Mouse (Mus musculus): ENCODE data around the gene Meis1.
A peak's percentile ranks its signal among the peaks of the same experiment; 100 is the strongest.

Meis1 gene

DNA sequence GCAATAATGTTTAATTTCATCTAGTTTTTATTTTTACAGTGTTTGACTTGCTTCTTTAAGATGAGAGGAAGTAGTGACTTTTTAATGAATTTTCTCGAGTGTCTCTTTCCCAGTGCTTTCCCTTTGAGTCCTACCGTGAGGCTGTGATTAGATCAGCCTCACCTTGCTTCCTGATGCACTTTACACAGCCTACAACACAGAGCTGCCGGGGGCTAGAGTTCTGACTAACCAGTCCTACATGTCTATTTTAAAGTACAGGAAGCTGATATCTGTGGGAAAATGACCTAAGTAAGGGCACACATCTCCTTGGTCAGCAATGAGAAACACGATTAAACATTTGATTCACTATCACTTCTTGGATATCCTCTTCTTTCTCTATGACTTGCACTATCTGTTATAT, 119.9 kb downstream of the Meis1 start:
- DNase-seq: no peak

DNA sequence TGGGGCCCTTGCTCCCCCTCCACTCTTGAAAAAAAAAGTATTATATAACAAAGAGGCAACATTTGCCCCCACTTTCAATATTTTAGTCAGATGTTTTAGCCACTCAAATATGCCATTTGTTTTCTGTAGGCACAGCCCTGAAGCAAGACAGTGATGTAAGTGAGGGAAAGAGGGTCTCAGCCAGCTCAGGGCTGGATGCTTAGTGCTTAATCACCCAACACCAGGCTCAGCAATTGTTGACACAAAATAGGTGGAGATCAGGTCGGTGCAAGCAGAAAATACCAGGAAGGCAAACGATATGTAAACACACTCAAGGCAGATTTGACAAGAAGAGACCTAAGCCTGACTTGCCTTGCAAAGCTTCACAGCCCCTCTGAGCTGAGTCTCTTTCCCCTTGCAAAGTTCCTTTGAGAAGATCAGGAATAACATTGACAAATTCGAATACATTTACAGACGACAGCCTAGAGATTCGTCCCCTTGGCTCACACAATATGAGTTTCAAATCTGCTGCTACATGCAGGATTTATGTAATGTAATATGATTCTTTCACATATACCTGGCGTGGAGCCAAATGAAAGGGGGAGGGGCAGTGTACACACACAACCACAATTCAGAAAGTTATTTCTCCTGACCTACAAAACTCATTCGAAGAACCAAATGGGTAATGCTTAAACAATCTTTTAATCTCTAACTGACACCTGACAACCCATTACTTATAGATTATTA, 120.7 kb downstream of the Meis1 start:
- DNase-seq: peak in 1 of 2 experiments; percentile 43

DNA sequence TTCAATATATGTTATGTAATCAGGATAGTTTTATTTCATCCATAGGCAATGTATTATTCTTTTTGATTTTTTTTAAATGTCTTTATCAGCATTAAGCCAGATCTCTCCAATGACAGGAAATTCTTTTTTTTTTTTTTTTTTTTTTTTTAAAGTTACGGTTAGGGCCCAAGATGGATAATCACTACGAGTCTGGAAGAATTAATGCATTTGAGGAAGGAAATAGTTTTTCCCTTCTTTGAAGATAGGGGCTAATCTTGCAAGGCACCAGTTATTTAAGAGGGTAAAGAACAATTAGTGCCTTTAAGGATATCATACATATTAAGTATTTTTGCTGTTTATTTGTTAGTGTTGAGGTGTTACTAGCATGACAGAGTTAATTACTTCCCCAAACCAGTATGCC, 121.5 kb downstream of the Meis1 start:
- no peak for DNase-seq

DNA sequence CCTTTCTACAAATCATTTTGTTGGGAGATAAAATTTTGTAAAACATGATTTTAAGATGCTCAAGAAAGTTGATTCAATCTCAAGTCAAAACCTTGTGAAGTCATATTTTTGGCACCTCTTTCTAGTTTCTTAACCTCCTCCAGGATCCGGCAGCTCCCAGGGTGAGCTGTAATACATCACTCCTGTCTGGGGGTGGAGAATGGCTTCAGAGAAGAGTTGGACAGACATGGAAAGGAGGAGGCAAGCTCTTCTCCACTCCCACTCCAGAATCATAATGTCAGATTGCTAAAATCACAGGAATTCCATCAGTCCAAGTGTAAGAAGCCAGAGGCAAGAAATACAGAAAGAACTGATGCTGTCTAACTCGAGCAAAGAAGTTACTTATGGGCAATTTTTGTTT, 126.3 kb downstream of the Meis1 start:
- DNase-seq: peak; percentile 30 to 41

DNA sequence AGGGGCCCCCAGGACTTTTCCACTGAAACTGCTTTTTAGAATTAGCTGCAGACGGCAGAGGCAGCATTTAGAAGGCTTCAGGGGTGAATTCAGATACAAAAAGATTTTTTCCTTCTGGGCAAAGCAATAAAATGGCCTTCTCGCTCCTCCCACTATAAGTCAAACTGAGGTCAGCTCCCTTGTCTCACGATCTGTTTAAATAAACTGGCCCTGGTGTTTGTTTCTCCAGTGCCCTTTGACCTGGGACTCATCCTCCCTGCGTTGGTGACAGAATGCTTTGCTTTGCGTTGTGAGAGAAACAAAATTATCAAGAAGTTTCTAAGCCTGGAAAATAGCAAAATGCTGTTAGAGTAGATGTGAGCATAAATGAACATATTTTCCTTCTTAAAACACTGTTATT, 129.6 kb downstream of the Meis1 start:
- peak in 1 of 2 experiments; percentile 44 for DNase-seq

DNA sequence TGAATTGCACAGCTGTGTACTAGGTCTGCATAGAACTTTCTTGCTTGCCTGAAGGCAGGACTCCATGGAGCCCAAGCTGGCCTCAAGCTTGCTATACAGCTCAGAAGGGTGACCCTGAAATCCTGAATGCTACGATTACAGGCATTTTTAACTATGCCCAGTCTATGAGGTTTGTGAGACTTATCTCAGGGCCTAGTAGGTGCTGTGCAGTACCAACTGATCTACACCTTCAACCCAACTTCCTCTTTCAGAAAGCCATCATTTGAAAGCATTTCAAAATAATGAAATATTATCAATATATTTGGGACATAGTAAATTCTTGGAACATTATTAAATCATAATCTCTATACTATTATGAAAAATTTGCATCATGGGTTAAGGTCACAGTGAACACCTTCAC, 130.1 kb downstream of the Meis1 start:
- DNase-seq: no peak

DNA sequence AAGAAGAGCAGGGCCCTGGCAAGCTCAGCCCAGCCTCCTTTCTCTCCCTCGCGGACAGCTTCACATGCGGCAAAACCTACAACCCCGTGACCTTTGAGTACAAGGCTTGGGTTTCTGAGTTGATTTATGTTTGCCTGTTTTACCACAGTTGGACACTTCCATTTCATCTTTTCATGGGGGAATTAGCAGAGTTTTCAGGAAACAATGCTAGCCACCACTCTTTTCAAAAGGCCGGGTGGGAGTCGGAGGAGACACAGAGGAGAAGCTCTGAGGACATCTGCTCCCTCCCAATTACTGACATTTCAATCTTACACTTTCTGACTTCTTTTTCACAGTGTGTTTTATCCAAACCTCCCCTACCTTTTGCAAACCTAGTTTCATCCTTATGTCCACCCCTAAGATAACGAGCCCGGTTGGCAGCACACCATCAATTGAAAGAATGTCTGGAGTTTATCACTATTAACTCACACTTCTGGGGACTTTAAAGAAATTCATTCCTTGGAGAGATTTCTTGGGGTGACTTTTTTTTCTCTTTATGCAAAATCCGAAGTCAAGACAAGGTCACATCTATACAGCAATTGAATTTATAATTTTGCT, 133.0 kb downstream of the Meis1 start:
- no peak for DNase-seq

DNA sequence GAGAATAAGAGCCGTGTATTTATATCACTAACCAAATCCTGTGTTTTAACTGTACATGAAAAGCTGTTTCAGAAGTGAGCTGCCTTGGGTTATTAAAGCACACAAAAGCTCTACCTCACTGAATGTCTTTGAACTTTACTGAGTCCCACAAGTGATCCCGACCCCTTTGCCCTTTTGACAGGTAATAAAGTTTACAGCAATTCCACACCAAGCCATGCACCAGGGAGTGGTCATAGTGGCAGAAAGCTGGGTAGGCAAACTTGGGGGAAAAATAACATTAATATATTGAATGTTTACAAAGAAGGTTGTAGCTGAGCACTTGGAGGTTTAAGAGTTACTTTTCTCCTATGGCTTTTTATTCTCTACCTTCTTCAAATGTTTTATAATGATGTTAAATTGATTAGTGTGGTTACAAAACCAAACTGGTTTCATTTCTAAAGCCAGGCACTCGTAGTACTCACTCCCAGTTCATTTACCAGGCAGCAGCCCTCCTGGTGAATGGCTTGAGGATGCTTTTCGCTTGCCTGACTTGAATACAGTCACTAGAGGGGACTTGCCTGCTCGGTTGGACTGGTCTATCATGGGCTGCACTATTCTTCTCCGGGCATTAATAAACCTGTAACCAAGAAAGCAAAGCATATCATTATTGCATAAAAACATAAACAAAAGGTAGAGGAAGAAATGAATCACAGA, 133.6 kb downstream of the Meis1 start:
- no peak for DNase-seq

DNA sequence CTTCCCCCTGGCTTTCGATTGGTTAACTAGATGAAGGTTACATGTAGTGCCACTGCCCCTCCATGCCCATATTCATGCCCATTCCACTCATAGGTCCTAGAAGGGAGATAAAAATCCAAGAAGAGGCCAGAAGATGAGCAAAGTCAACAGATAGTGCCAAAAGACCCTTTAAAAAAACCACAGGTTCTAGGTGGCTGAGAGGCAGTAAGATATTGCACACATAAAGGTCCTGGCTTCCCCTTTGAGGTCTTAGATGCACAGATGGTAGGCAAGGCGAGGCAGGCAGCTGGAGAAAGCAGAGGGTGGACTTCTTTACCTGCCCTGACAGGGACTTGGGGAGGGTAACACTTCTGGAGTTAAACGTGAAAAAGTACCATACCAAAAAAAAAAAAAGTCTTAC, 134.8 kb downstream of the Meis1 start:
- no peak for DNase-seq

DNA sequence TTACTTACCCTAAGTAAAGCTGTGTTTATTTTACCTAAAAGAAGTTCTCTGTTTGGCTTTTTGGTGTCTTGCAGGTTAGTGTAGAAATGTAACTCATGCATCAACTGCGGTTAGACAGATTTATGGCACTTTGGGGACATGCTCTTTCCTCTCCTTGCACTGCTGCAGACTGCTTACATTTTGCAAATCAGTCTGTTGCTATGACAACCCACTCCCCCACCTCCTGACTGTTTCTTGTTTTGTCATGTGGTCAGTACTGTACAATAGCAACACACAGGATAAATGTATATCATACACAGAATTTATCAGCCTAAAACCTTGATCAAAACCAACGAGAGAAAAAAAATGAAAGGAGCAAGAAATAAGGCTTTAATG, 135.3 kb downstream of the Meis1 start:
- no peak for DNase-seq

DNA sequence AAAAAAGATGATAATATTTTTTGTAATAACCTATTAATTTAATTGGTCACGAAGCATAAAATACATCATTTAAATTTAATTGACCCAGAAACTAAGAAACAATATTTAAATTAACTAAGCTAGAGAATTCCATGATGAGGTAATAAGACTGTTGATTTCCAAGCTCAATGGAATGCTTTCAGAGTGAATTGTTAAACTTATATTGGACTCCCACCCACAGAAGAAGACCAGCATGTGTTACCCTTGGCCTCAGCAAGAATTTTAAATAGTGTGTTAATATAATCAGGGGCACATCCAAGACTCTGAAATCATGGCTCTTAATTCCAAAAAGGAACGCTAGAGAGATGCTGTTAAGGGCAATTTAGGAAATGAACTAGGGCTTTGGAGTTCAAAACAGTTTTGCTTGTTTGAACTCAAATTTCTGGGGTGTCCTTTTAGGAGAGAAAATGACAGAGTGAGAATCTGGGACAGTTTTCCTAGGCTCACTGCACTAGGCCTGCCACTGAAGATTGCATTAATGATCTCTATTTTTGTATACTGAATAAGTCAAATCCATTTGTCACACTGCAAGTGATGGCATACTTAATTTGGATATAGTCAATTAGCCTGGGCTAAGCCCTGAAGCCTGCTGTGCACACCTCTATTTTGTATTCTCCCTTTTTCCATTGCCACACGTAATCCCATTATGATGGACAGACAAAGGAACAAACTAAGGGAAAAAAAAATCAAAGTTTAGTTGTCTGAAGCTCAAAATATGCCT, 135.9 kb downstream of the Meis1 start:
- no peak for DNase-seq

DNA sequence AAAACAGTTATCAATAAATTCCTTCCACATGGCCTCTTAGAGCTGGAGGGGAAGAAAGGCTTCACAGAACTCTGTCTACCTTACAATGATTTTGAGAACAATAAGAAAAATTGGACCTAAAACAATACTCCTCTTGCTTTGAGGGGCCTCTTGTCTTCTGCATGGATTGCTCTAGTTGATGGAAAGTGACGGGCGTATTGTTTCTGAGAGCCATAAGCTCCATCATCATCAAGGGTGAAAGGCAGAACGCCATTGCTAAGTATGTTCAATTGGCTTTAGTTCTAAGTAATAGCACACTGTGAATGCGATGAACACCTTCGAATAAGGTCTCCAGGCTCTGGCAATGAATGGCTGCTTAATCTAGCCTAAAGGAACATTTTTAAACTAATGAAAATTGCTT, 136.5 kb downstream of the Meis1 start:
- no peak for DNase-seq

DNA sequence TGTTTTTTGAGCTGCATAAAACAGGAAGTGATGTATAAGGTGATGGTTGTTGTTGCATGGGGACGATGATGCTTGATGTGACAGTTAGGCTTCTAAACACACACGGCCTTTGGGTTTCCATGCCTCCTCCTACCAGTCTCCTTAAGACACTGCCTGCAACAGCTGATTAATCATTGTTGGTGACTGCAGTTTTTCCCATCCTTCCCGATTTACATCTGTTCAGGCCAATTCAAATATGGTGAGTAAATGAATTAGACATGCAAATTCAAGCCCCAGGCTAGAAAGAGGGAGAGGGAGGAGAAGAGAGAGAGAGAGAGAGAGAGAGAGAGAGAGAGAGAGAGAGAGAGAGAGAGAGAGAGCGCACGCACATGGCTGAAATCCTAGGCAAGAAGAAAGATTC, 138.0 kb downstream of the Meis1 start:
- no peak for DNase-seq

DNA sequence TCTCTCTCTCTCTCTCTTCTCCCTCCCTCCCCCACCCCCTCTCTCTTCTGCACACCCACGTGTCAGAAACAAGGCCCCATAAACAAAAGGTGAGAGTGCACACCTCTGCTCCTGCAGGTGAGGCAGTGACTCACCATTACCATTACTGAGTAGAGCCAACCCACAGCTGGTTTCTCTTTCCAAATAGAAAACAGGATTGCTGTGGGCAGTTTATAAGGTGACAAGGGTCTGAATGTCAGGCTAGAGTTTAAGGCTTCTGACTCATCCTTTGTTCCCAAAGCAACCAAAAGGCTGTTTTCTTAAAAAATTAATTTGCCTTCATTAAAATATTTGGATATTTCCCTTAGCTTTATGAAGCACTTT, 139.3 kb downstream of the Meis1 start:
- DNase-seq: no peak

DNA sequence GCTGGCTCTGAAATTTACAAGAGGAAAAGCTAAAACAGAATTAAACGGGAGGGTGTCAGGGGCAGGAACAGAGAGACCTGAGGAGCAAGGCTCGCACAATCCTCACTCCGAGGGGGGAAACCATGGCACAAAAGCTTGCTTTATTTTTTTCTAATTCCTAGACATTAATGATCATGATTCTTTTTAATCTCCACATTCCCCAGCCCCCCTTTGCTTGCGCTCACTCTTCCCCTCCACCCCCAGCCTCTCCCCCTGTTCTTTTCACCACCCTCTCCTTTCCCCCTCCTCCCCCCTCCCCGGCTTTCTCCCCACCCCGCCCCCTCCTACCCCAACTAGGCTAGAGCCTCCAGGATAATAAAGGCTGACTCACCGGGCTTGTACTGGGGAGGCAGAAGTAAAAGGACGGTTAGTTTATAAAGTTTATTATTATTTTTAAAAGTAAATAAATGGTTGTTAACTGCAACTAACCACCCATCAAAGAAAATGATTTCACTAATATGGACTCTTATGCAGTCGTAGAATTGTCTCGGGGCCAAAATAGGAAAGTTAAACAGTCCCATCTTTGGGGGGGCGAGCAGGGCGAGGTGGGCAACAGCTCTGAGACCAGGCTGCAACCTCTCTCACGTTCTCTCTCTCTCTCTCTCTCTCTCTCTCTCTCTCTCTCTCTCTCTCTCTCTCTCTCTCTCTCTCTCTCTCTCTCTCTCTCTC, 139.9 kb downstream of the Meis1 start:
- DNase-seq: no peak

DNA sequence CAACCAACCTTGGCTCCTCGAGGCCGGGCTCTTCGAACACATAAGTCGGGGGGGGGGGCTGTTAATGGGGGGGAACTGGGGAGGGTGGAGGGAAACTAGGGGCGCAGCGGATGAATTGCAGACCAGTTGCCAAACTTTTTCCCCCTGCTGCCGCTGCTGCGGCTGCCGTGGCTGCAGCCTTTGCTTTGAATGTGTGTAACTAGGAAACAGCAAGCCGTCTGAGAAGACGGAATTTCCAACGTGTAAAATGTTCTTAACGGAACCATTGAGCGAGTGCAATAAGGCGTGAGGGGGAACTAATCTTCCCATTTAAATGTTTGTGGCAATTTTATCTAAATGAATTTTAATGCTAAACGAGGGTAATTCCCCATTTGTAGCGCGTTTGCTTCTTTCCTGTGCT, 140.8 kb downstream of the Meis1 start:
- no peak for DNase-seq

DNA sequence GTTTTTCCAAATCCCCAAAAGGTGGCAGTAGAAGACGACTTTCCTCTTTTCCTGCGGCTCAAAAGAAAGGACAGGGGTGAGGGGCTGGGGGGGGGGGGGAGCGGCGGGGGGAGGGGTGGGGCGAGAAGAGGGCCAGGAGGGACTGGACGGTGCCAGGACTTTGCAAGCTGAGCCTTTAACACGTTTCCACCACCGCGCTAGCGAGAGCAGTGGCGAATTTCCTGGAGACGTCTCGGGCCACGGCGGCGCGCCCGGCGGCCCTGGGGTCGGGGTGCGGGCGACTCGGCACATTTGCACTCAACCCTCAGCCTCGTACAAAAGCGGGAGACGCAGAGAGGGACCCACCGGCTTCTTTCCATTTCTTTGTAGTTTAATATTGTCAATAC, 141.2 kb downstream of the Meis1 start:
- DNase-seq: peak; percentile 53 to 68

DNA sequence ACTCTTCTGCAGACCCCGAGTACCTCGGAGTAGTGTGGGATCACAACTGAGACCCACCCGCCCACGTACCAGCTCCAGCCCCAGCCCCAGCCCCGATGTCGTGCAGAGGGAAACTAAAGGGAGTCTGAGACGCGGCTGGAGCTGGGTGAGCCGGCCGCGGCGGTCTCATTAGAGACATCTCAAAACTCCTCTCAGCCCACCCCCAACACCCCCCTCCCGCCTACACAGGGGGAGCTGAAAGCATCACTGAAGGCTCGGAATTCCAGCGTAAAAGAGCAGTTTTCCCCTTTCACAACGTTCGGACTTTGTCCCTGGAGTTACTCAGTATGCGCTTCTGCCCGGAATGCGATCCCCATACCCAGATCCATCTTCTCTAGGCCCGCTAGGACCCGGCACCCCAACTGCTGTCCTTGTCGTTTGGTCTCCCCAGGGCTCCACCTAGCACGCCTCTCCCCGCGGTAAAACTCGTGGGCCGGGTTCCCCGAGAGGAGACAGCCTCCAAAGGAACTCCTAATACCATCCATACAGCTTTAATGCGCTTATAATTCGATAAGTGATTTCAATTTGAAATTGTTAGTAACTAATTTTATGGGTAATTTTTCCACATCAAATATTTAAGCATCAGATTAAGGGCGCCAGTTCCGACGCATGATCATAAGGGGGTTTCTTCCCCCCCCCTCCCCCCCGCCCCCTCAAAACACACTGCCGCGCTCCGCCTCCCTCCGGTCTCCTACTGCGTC, 141.7 kb downstream of the Meis1 start:
- DNase-seq: peak; percentile 21 to 32

DNA sequence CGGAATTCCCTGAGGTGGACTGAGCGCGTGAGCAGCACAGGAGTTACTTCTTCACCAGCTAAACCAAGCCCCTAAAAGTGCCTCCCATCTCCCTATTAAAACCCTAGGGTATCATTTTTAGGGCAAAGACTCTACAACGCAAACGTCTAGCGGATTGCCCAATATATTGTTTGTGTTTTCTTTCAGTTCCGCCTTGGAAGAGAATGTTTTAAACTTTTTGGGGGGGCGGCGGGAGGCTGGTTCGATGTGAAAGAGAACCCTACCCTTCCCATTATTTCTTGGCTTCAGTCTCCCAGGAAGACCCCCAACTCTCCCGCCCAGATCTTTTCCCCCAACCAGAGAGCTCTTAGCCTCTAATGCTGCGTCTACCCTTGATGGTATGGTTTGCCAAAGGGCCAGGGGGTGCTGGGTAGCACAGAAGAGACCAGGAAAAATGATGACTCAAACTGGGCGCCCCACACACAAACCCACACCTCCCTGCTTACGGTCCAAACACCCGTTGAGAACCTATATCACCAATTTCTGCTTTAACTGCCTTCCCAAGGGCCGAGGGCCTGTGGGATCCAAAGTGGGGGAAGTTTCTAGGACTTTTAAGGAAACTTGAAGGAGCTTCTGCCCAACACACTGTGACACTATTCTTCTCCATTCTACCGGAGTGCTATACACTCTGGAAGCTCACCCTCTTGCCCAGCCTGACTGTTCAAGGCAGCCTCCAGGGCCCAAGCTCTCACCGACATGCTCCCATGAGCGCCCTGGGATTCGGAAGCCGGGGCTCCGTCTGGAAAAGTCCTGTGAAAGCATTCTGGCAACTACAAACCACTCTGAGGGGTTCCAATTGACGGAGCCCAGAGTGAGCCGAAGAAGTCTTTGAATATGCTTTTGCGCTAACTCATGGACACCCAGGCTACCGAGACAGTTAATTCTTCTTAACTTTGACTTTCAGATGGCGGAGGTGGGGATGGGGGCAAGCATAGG, 142.6 kb downstream of the Meis1 start:
- no peak for DNase-seq

DNA sequence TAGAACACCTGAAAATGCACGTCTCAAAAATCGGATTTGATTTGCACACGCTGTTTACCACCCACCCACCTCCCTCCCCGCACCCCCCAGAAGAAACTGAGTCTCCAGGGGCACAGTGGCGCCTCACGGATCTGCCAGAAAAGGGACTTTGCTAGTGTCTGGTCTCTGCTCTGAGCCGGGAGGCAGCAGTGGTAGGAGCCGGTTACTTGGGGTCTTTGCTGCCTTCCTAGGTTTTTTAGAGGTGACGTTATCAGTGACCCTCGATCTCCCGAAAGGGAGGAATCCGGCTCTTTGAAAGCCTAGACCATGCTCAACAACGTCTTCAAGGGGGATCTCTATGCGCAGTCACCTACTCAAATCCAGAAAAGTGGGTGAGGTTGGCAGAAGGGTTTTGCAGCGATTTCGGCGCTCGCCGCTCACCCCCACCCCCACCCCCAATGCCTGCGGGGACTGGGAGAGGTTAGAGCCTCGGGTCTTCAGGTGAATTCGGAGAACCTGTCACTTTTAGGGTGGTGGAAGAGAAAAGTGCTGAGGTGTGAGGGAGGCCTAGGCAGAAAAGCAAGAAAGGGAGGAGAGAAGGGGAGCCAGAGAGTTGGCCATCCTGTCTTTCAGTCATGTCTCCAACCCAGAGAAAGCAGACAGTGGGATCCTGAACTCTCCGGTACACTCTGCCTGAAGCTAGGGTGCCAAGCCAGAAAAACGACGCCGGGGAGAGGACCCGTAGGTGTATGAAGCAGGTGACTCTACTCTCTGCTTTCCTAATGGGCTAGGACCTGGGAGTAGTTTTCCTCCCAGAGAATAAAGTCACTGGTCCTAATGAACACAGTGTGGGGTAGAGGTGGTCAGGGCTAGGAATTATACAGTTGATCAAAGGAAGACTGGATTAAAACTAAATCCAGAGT, 143.5 kb downstream of the Meis1 start:
- DNase-seq: no peak
